Mouse (Mus musculus) midbrain, postnatal 0 days (tissue): Measurements from ENCODE around the gene Dbnl. TPM values are rescaled to one million over a fixed set of nuclear protein-coding genes. Genes with fewer than 3 reads are reported as not detected.

Experiments used
- ATAC-seq: fragments of 200-750 bp; cut with Nextera tagmentation; 2 replicates; pipeline ENCODE4 v1.8.0; 2017; ENCODE audit warnings: moderate number of reproducible peaks, mild to moderate bottlenecking, moderate TSS enrichment, moderate library complexity; ENCODE audit not compliant: low FRiP score
- DNase-seq: peaks from one replicate; pipeline ENCODE4 v3.0.0-alpha.2; 2015; ENCODE audit warnings: low spot score
- H3K27ac ChIP-seq: fragments of 300-500 bp; sonication (generic); 2 replicates; pipeline ENCODE4 v1.5.1; 2014; ENCODE audit warnings: low read depth, mild to moderate bottlenecking, low read length, mixed read lengths
- H3K27me3 ChIP-seq: fragments of 300-500 bp; sonication (generic); 2 replicates; pipeline ENCODE4 v1.6.1; 2014; ENCODE audit warnings: low read length, control low read depth, mixed read lengths; ENCODE audit not compliant: insufficient read depth
- H3K36me3 ChIP-seq: fragments of 300-500 bp; sonication (generic); 2 replicates; pipeline ENCODE4 v1.6.1; 2014; ENCODE audit warnings: low read length, control low read depth, mixed read lengths; ENCODE audit not compliant: insufficient read depth
- H3K4me1 ChIP-seq: fragments of 300-500 bp; sonication (generic); 2 replicates; pipeline ENCODE4 v1.6.1; 2014; ENCODE audit warnings: mild to moderate bottlenecking, control low read depth, antibody characterized with exemption, low read length, mixed read lengths; ENCODE audit not compliant: insufficient read depth
- H3K4me2 ChIP-seq: fragments of 300-500 bp; sonication (generic); 2 replicates; pipeline ENCODE4 v1.6.1; 2014; ENCODE audit warnings: low read depth, mild to moderate bottlenecking, low read length, mixed read lengths; ENCODE audit not compliant: poor library complexity, severe bottlenecking
- H3K4me3 ChIP-seq: fragments of 300-500 bp; sonication (generic); 2 replicates; pipeline ENCODE4 v1.5.1; 2014; ENCODE audit warnings: low read depth, mild to moderate bottlenecking, low read length, moderate library complexity
- H3K9ac ChIP-seq: fragments of 300-500 bp; sonication (generic); replicated peaks from 2 replicates; pipeline ENCODE4 v1.6.1; 2014; ENCODE audit warnings: mild to moderate bottlenecking, low read length, moderate library complexity, mixed read lengths; ENCODE audit not compliant: poor library complexity, severe bottlenecking
- H3K9me3 ChIP-seq: fragments of 300-500 bp; sonication (generic); 2 replicates; pipeline ENCODE4 v1.6.1; 2016; ENCODE audit warnings: low read length, control low read depth
- CTCF ChIP-seq: IDR thresholded peaks from 2 replicates; pipeline ENCODE4 v1.5.1; 2016; ENCODE audit warnings: antibody characterized with exemption, mild to moderate bottlenecking
- WGBS: fragments of 180-500 bp; shearing (Covaris S2); extraction: QIAGEN DNeasy Blood & Tissue Kit; methylation state at CpG from one replicate; pipeline ENCODE4 v1.1.7; 2014; 5-methylcytosine and 5-hydroxymethylcytosine counted together
- polyA plus RNA-seq: library from polyadenylated mRNA; unstranded; fragments of >200 nt; fragmentation: Nextera tagmentation; extraction: Ambion mirVana; gene quantifications from 2 replicates; pipeline ENCODE4 v1.2.1, GENCODE M21; 2015
- total RNA-seq: library from RNA; depleted of rRNA; stranded (reverse); fragments of >200 nt; gene quantifications from 2 replicates; pipeline ENCODE4 v1.2.3, GENCODE M21; 2014

The Dbnl gene
- total and polyA plus RNA-seq, 2 experiments from 2014 or later, result 82.2 to 135 TPM

- TF ChIP-seq CTCF, result no peak
- ATAC-seq (no peak), DNase-seq (no peak)
- H3K4me3 ChIP-seq, result no peak overlapping the region
- no peak overlapping the region for H3K27ac ChIP-seq
- H3K4me1 ChIP-seq, result no peaks in the 10 kb centered on the region
- H3K4me2 ChIP-seq, result no peak overlapping the region
- H3K9me3 ChIP-seq, result no peaks in the 10 kb centered on the region
- H3K27me3 ChIP-seq, result no peaks in the 10 kb centered on the region
- H3K36me3 ChIP-seq, result peaks cover 12% of the 10 kb centered on the region
- no peak overlapping the region for H3K9ac ChIP-seq
- 91% methylated on average over 7 of the region's 7 CpGs for WGBS
These were observed 46.8 kb downstream of the Dbnl start for GRCm38 (mm10) chr11:5835057-5835456.

GRCm38 (mm10) chr11:5836126-5836525 lies 47.8 kb downstream of the Dbnl start:
- WGBS, result 64% methylated on average over 1 of the region's 1 CpGs
- peak; percentile 65 for TF ChIP-seq CTCF
- no peak overlapping the region for H3K27ac ChIP-seq
- peak; percentile 67 for DNase-seq
- H3K9me3 ChIP-seq, result no peaks in the 10 kb centered on the region
- H3K4me2 ChIP-seq, result no peak overlapping the region
- peak; percentile 11; the same call in 1 of the 2 replicates for ATAC-seq
- H3K4me3 ChIP-seq, result no peak overlapping the region
- H3K4me1 ChIP-seq, result no peaks in the 10 kb centered on the region
- no peaks in the 10 kb centered on the region for H3K27me3 ChIP-seq
- H3K9ac ChIP-seq, result no peak overlapping the region
- peaks cover 7% of the 10 kb centered on the region for H3K36me3 ChIP-seq

- Histone ChIP-seq H3K27me3 (no peaks in the 10 kb centered on the region), H3K4me2 (peak within 1 kb of the TSS; percentile 75), H3K4me3 (peak within 1 kb of the TSS; percentile 64), H3K36me3 (no peaks in the 10 kb centered on the region; the same call in none of the 2 replicates), H3K27ac (peak within 1 kb of the TSS; percentile 74), H3K9me3 (no peaks in the 10 kb centered on the region), H3K9ac (peak within 1 kb of the TSS; percentile 77), H3K4me1 (no peaks in the 10 kb centered on the region)
- DNase-seq (peak; percentile 95), ATAC-seq (peak; percentile 95)
- TF ChIP-seq CTCF, result peak; percentile 82
- WGBS, result under 1% methylated on average over 63 of the region's 63 CpGs
These were observed 49.3 kb downstream of the Dbnl start, which contains the start of gene Polm for GRCm38 (mm10) chr11:5837251-5838246. Gene Polm (minus strand): TSS chr11:5838016.

- Histone ChIP-seq H3K4me1 (no peaks in the 10 kb centered on the region), H3K4me2 (no peak overlapping the region), H3K4me3 (no peak overlapping the region), H3K9ac (no peak overlapping the region), H3K27ac (no peak overlapping the region), H3K9me3 (no peaks in the 10 kb centered on the region), H3K27me3 (no peaks in the 10 kb centered on the region), H3K36me3 (no peaks in the 10 kb centered on the region)
- WGBS, result 80% methylated on average over 7 of the region's 7 CpGs
- no peak for TF ChIP-seq CTCF
- ATAC-seq (no peak), DNase-seq (no peak)
These were observed 52.1 kb downstream of the Dbnl start for GRCm38 (mm10) chr11:5840346-5840745.

DNA sequence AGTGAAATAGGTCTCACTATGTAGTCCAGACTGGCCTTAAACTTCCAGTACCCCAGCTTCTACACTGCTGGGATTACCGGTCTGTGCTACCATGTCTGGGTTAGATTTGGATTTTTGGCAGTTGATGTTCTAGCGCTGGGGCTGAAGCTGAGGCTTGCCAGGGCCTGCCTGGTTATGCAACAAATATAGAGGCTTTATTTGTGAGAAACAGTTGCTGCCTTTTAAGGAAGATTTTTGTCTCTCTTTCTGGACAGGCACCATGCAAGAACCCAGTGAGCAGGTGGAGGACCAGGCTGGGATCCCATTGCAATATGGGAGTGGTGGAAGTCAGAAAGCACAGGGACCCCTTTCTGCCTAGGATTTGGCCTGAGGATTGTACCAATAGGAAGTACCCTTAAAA lies 53.5 kb downstream of the Dbnl start:
- Histone ChIP-seq H3K4me3 (no peak overlapping the region), H3K9ac (no peak overlapping the region), H3K9me3 (no peaks in the 10 kb centered on the region), H3K4me2 (no peak overlapping the region), H3K27ac (no peak overlapping the region), H3K36me3 (no peaks in the 10 kb centered on the region), H3K4me1 (no peaks in the 10 kb centered on the region), H3K27me3 (no peaks in the 10 kb centered on the region)
- WGBS, result 93% methylated on average over 2 of the region's 2 CpGs
- DNase-seq (no peak), ATAC-seq (no peak)
- no peak for TF ChIP-seq CTCF

DNA sequence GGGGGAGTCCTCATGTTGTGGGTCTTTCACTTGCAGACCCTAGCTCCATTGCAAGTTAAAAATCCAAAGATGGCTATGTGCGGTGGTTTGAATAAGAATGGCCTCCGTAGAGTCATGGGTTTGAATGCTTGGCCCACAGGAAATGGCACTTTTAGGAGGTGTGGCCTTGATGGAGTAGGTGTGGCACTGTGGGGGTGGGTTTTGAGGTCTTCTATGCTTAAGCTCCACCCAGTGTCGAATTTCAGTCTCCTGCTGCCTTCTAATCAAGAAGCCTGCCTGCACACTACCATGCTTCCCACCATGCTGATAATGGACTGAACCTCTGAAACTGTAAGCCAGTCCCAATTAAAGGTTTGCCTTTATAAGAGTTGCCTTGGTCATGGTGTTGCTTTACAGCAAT lies 54.8 kb downstream of the Dbnl start:
- Histone ChIP-seq H3K36me3 (no peaks in the 10 kb centered on the region), H3K9ac (no peak overlapping the region), H3K4me2 (no peak overlapping the region), H3K4me3 (no peak overlapping the region), H3K4me1 (no peaks in the 10 kb centered on the region), H3K27ac (no peak overlapping the region), H3K9me3 (no peaks in the 10 kb centered on the region), H3K27me3 (no peaks in the 10 kb centered on the region; the same call in 1 of the 2 replicates)
- no peak for TF ChIP-seq CTCF
- ATAC-seq, result no peak
- DNase-seq, result no peak
- 83% methylated on average over 3 of the region's 3 CpGs for WGBS
